Mouse (Mus musculus) lung, embryonic 14.5 days (tissue): Measurements from ENCODE around the gene Elavl2. TPM values are rescaled to one million over a fixed set of nuclear protein-coding genes. Genes with fewer than 3 reads are reported as not detected.

Source experiments
- ATAC-seq: fragments of 200-750 bp; cut with Nextera tagmentation; 2 replicates; pipeline ENCODE4 v1.8.0; 2017; ENCODE audit warnings: mild to moderate bottlenecking, moderate TSS enrichment, moderate library complexity; ENCODE audit not compliant: insufficient read depth
- DNase-seq: peaks from one replicate; pipeline ENCODE4 v3.0.0-alpha.2; 2015
- H3K27ac ChIP-seq: fragments of 300-500 bp; sonication (generic); 2 replicates; pipeline ENCODE4 v1.5.1; 2014; ENCODE audit warnings: low read depth, mild to moderate bottlenecking, moderate library complexity
- H3K27me3 ChIP-seq: fragments of 300-500 bp; sonication (generic); 2 replicates; pipeline ENCODE4 v1.6.1; 2014; ENCODE audit warnings: low read length, control low read depth; ENCODE audit not compliant: insufficient read depth
- H3K36me3 ChIP-seq: fragments of 300-500 bp; sonication (generic); 2 replicates; pipeline ENCODE4 v1.6.1; 2014; ENCODE audit warnings: control low read depth; ENCODE audit not compliant: insufficient read depth
- H3K4me1 ChIP-seq: fragments of 300-500 bp; sonication (generic); 2 replicates; pipeline ENCODE4 v1.6.1; 2014; ENCODE audit warnings: antibody characterized with exemption, control low read depth; ENCODE audit not compliant: insufficient read depth
- H3K4me2 ChIP-seq: fragments of 300-500 bp; sonication (generic); 2 replicates; pipeline ENCODE4 v1.6.1; 2014; ENCODE audit warnings: mild to moderate bottlenecking
- H3K4me3 ChIP-seq: fragments of 300-500 bp; sonication (generic); 2 replicates; pipeline ENCODE4 v1.5.1; 2014; ENCODE audit warnings: low read depth, low read length
- H3K9ac ChIP-seq: fragments of 300-500 bp; sonication (generic); 2 replicates; pipeline ENCODE4 v1.6.1; 2014
- H3K9me3 ChIP-seq: fragments of 300-500 bp; sonication (generic); 2 replicates; pipeline ENCODE4 v1.6.1; 2016; ENCODE audit warnings: low read depth, low read length, control low read depth
- CTCF ChIP-seq: IDR thresholded peaks from 2 replicates; pipeline ENCODE4 v1.5.1; 2016; ENCODE audit warnings: antibody characterized with exemption, low read depth
- WGBS: fragments of 180-500 bp; shearing (Covaris S2); extraction: QIAGEN DNeasy Blood & Tissue Kit; methylation state at CpG from one replicate; pipeline ENCODE4 v1.1.7; 2014; 5-methylcytosine and 5-hydroxymethylcytosine counted together
- microRNA-seq: library from miRNA; unstranded; fragments of <30 nt; microRNA quantifications from one replicate; pipeline ENCODE4, GENCODE M21; 2016; ENCODE audit warnings: borderline number of aligned reads
- polyA plus RNA-seq: library from polyadenylated mRNA; unstranded; fragments of >200 nt; fragmentation: Nextera tagmentation; extraction: Ambion mirVana; gene quantifications from 2 replicates; pipeline ENCODE4 v1.2.1, GENCODE M21; 2014

The Elavl2 gene
- polyA plus RNA-seq, 1 experiment from 2014 or later: 4.3 TPM

DNA sequence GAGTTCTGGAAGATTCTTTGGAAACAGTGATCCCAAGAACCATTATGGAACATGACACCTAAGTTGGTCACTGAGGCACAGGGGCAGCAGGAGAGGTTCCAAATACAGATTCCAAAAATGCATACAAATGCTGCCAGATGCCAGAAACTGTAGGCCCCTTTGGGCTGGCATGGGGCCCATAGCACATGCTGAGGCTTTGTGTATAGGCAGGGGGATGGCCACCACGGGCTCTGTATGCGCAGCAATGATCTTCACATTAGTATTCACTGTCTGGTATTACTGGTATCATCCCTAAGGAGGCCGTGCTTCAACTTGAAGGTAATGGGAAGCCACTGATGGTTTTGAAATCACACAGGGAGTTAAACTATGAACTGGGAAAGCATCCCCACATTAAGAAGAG lies 181.3 kb downstream of the Elavl2 start:
- Histone ChIP-seq H3K4me1 (no peaks in the 10 kb centered on the region), H3K4me3 (no peak overlapping the region), H3K27ac (no peak overlapping the region), H3K9me3 (no peaks in the 10 kb centered on the region), H3K27me3 (no peaks in the 10 kb centered on the region), H3K9ac (no peak overlapping the region), H3K36me3 (no peaks in the 10 kb centered on the region), H3K4me2 (no peak overlapping the region)
- 89% methylated on average over 3 of the region's 3 CpGs for WGBS
- DNase-seq (no peak), ATAC-seq (no peak)
- no peak for TF ChIP-seq CTCF

DNA sequence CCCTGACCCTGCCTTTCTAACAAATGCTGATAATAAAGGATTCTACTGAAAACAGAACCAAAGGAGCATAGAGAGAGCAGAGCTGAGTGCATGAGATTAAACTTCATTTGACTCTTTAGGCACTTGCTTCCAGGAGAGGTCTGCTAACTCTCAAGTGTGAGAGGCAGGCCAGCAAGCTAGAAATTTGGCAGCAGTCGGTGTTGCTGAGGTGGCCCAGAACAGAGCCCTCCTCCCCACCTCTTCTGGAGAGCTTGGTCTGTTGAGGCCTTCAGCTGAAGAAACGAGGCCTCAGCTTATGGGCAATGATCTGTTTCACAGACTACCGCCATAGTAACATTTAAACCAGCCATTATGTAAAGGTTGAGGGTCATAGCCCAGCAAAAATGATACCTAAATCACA lies 186.7 kb downstream of the Elavl2 start:
- Histone ChIP-seq H3K4me3 (no peak overlapping the region), H3K4me1 (no peaks in the 10 kb centered on the region), H3K27me3 (no peaks in the 10 kb centered on the region), H3K9ac (no peak overlapping the region), H3K27ac (no peak overlapping the region), H3K9me3 (no peaks in the 10 kb centered on the region), H3K4me2 (no peak overlapping the region), H3K36me3 (no peaks in the 10 kb centered on the region)
- DNase-seq (no peak), ATAC-seq (no peak)
- WGBS: 67% methylated on average over 3 of the region's 3 CpGs
- TF ChIP-seq CTCF: no peak

DNA sequence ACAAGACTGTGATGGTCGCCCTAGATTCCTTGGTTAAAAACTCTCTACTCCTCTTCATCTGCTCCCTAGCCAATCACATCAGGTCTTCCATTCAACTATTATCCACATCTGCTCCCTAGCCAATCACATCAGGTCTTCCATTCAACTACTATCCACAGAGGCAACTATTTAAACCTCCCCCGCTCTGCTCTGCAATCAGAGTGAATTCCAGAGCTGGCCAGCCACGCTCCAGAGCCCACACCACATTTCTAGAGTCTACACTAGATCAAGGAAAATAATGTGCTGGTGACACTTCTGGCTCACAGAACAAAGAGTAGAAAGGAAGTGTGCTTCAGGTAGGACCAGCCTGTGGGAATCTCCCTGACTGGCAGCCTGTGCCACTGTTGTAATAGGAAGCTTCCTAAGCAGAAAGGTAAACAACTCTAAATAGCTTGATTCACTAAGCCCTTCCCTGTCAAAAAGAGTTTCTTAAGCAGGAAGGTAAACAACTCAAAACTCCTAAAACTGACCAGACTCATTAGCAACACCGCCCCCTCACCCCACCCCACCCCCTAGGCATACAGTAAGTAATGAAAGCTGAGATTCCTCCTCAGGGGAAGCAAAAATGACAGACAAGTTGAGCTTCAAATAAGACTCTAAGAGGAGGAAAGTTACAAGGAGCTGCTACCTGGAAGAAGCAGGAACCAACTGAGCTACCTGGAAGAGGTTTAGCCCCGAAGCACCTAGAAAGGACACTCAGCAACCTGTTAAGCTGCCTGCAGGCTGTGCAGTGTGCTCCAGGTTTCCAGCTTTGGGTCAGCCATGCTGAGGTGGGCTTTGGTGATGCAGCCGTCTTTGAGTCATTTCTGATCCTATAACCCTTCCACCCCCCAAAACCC lies 191.9 kb downstream of the Elavl2 start:
- TF ChIP-seq CTCF: no peak
- Histone ChIP-seq H3K4me2 (no peak overlapping the region), H3K27ac (no peak overlapping the region), H3K4me1 (no peaks in the 10 kb centered on the region), H3K9me3 (no peaks in the 10 kb centered on the region), H3K9ac (no peak overlapping the region), H3K27me3 (no peaks in the 10 kb centered on the region), H3K4me3 (no peak overlapping the region), H3K36me3 (no peaks in the 10 kb centered on the region)
- DNase-seq: peak; percentile 41
- 39% methylated on average over 6 of the region's 6 CpGs for WGBS
- ATAC-seq: peak; percentile 78

Small RNA genes within 50 kb of the gene (microRNA-seq; reads per million reads assigned to microRNA genes)
- gene Mir6402: not detected
